Mouse (Mus musculus): ENCODE measurements around the gene Ank3. TPM values are rescaled to one million over a fixed set of nuclear protein-coding genes. Genes with fewer than 3 reads are reported as not detected.
A peak's percentile ranks its signal among the peaks of the same experiment; 100 is the strongest.

Ank3 gene
- polyA plus RNA-seq, 1 experiment: 183 TPM

GRCm38 (mm10) chr10:69678230-69678629 is 279.7 kb downstream of the Ank3 start:
- peak; percentile 72 for DNase-seq (ENCODE audit: low read depth)
- TF ChIP-seq CTCF (IDR thresholded peaks at IDR 0.05; ENCODE audit: borderline replicate concordance, extremely low read depth, insufficient read depth, insufficient read length) (no peak), POLR2A (IDR thresholded peaks at IDR 0.05; ENCODE audit: borderline replicate concordance, extremely low read depth, insufficient read depth, insufficient read length, poor library complexity, severe bottlenecking) (no peak)

GRCm38 (mm10) chr10:69686336-69686735 is 287.8 kb downstream of the Ank3 start:
- no peak for TF ChIP-seq POLR2A (IDR thresholded peaks at IDR 0.05; ENCODE audit: borderline replicate concordance, extremely low read depth, insufficient read depth, insufficient read length, poor library complexity, severe bottlenecking)
- DNase-seq (ENCODE audit: low read depth): no peak

DNA sequence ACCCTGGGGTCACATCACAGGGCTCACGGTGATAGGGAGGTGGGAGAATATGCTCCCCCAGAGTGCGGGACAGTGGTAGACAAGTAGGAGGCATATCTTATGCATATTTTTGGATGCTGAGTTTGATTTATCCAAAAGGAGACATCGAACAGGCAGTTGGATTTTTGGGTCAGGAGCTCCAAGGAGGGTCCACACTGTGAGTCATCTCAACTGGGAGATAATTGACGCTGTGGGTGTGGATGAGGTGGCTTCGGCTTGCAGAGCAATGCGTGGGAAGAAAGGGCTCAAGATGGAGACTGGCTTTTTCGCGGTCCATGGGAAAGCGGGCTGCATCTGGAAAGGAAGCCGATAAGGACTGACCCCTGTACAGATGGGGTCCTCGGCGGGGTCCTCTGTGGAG is 290.5 kb downstream of the Ank3 start:
- TF ChIP-seq POLR2A (IDR thresholded peaks at IDR 0.05; ENCODE audit: borderline replicate concordance, extremely low read depth, insufficient read depth, insufficient read length, poor library complexity, severe bottlenecking) (no peak), CTCF (IDR thresholded peaks at IDR 0.05; ENCODE audit: borderline replicate concordance, extremely low read depth, insufficient read depth, insufficient read length) (no peak)
- no peak for DNase-seq (ENCODE audit: low read depth)

GRCm38 (mm10) chr10:69690131-69690960 is 291.8 kb downstream of the Ank3 start:
- DNase-seq (ENCODE audit: low read depth): peak; percentile 82
- TF ChIP-seq POLR2A (IDR thresholded peaks at IDR 0.05; ENCODE audit: borderline replicate concordance, extremely low read depth, insufficient read depth, insufficient read length, poor library complexity, severe bottlenecking): no peak
- no peak for TF ChIP-seq CTCF (IDR thresholded peaks at IDR 0.05; ENCODE audit: borderline replicate concordance, extremely low read depth, insufficient read depth, insufficient read length)

DNA sequence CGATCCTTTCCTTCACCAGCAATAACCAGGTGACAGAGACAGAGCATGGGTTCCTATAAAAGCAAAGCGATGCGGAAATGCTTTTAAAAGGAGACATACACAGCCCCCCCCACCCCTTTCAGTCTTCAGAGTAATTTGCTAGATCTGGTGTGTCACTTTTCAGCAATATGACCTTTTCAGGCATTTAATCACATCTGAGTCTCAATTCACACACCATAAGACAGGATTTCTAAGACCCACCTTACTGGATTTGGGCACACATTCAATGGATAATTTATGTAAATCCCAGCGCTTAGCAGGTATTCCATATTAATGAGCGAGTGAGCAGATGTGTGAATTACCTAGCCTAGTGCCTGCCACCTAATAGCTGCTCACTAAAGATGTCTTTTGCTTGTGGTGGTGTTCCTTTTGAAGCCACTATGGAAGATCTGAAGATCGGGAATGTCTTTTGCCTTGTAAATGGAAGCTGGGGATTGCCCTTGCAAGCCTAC is 292.4 kb downstream of the Ank3 start:
- no peak for TF ChIP-seq POLR2A (IDR thresholded peaks at IDR 0.05; ENCODE audit: borderline replicate concordance, extremely low read depth, insufficient read depth, insufficient read length, poor library complexity, severe bottlenecking)
- peak; percentile 85 for DNase-seq (ENCODE audit: low read depth)

DNA sequence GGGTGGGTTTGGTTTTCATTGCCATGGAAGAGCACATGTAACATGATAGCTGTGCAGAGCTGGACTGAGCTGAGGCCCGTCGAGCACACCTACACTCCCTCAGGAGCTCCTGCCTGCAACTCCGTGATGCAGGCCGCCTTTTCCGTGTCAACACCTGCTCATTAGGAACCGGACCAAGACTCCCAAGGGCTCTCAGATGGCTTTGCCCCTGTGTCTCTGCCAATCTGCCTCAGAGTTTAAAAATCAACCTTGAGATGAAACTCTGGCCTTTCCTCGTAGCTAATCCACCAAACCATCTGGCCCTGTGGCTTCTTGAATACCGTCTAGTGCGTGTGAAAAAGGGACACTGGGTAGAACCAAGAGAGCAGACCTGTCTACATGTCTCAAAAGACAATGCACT is 297.4 kb downstream of the Ank3 start:
- peak; percentile 26 for DNase-seq (ENCODE audit: low read depth)
- no peak for TF ChIP-seq CTCF (IDR thresholded peaks at IDR 0.05; ENCODE audit: borderline replicate concordance, extremely low read depth, insufficient read depth, insufficient read length)
- TF ChIP-seq POLR2A (IDR thresholded peaks at IDR 0.05; ENCODE audit: borderline replicate concordance, extremely low read depth, insufficient read depth, insufficient read length, poor library complexity, severe bottlenecking): no peak

DNA sequence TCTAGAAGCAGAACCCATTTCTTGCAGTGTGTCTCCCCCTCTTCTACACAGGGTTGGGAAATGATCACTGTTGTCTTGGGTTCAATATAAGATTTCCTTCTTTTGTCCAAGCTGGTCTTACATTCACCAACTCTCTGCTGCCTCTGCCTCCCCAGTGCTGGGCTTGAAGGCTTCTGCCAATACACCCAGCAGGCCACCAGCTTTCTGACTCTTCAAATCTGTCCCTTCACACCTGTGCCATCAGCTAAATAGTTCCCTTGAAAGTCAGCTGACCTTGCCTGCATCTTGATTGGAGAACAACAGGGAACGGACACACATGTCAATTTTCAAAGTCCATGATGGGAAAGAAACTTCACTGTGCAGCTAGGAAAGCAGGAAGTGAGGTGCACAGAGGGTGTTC is 300.1 kb downstream of the Ank3 start:
- no peak for DNase-seq (ENCODE audit: low read depth)

DNA sequence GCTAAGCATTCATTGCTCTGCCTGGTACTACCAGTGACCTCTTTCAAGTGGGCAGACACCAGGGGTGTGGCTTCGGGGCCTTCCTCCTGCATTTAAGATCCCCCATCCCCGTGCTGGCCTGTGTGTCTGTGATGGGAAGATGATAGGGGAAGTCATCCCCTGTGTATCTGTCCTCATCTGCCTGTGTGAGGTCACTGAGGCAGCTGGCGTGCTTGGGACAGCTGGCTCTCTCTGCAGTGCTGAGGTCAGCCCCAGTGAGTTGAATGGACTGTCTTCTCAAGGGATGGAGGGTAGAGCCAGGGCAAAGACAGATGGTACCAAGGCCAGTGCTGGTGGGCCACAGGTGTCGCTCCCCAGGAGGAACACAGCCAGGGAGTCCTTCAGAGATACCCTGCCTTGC is 302.7 kb downstream of the Ank3 start:
- DNase-seq (ENCODE audit: low read depth): no peak
- TF ChIP-seq CTCF (IDR thresholded peaks at IDR 0.05; ENCODE audit: borderline replicate concordance, extremely low read depth, insufficient read depth, insufficient read length) (no peak), POLR2A (IDR thresholded peaks at IDR 0.05; ENCODE audit: borderline replicate concordance, extremely low read depth, insufficient read depth, insufficient read length, poor library complexity, severe bottlenecking) (no peak)

More for the DNA sequence above, 300.1 kb downstream of the Ank3 start:
- no peak for TF ChIP-seq POLR2A (IDR thresholded peaks at IDR 0.05; ENCODE audit: borderline replicate concordance, extremely low read depth, insufficient read depth, insufficient read length, poor library complexity, severe bottlenecking)
- TF ChIP-seq CTCF (IDR thresholded peaks at IDR 0.05; ENCODE audit: borderline replicate concordance, extremely low read depth, insufficient read depth, insufficient read length): no peak

GRCm38 (mm10) chr10:69705806-69706768 is 307.5 kb downstream of the Ank3 start:
- TF ChIP-seq POLR2A (IDR thresholded peaks at IDR 0.05; ENCODE audit: borderline replicate concordance, extremely low read depth, insufficient read depth, insufficient read length, poor library complexity, severe bottlenecking) (no peak), CTCF (IDR thresholded peaks at IDR 0.05; ENCODE audit: borderline replicate concordance, extremely low read depth, insufficient read depth, insufficient read length) (no peak)

GRCm38 (mm10) chr10:69706851-69707788 is 308.5 kb downstream of the Ank3 start:
- no peak for TF ChIP-seq POLR2A (IDR thresholded peaks at IDR 0.05; ENCODE audit: borderline replicate concordance, extremely low read depth, insufficient read depth, insufficient read length, poor library complexity, severe bottlenecking)
- no peak for TF ChIP-seq CTCF (IDR thresholded peaks at IDR 0.05; ENCODE audit: borderline replicate concordance, extremely low read depth, insufficient read depth, insufficient read length)
- peak; percentile 62 for DNase-seq (ENCODE audit: low read depth)

More at GRCm38 (mm10) chr10:69705806-69706768, 307.5 kb downstream of the Ank3 start:
- peak; percentile 85 for DNase-seq (ENCODE audit: low read depth)

Data from brain, embryonic 14.5 days (tissue).